Mouse (Mus musculus): Measurements from ENCODE around the gene Kank3. TPM values are rescaled to one million over a fixed set of nuclear protein-coding genes. Genes with fewer than 3 reads are reported as not detected.

Kank3 gene
- polyA plus RNA-seq, 1 experiment from 2014 or later, result 33.5 TPM

- H3K4me1 ChIP-seq (ENCODE audit: control insufficient read depth, insufficient read depth, low read length), result peaks cover 4% of the 10 kb centered on the region; the same call in 1 of the 2 replicates
- H3K27me3 ChIP-seq (ENCODE audit: control insufficient read depth, insufficient read depth, low read length), result no peaks in the 10 kb centered on the region
- H3K4me3 ChIP-seq (ENCODE audit: low read depth, low read length), result no peak overlapping the region
- 81% methylated on average over 8 of the region's 8 CpGs for WGBS
- no peak overlapping the region for H3K4me2 ChIP-seq (replicated peaks; ENCODE audit: low read depth, low read length)
- no peaks in the 10 kb centered on the region for H3K9me3 ChIP-seq (ENCODE audit: control insufficient read depth, low read depth, low read length)
- no peak overlapping the region for H3K27ac ChIP-seq (ENCODE audit: low read length)
- H3K36me3 ChIP-seq (ENCODE audit: control insufficient read depth, insufficient read depth, low read length), result peaks cover 5% of the 10 kb centered on the region
- no peak for ATAC-seq (ENCODE audit: insufficient number of reproducible peaks, insufficient read depth, low FRiP score, low read depth)
- no peak overlapping the region for H3K9ac ChIP-seq (replicated peaks; ENCODE audit: low read depth, low read length)
Measured at GRCm38 (mm10) chr17:33848139-33848538, 37.8 kb downstream of the Kank3 start.

GRCm38 (mm10) chr17:33851331-33851730, 41.0 kb downstream of the Kank3 start:
- H3K36me3 ChIP-seq (ENCODE audit: control insufficient read depth, insufficient read depth, low read length), result peaks cover 5% of the 10 kb centered on the region; the same call in 1 of the 2 replicates
- no peaks in the 10 kb centered on the region for H3K4me1 ChIP-seq (ENCODE audit: control insufficient read depth, insufficient read depth, low read length)
- no peaks in the 10 kb centered on the region for H3K27me3 ChIP-seq (ENCODE audit: control insufficient read depth, insufficient read depth, low read length)
- no peak overlapping the region for H3K9ac ChIP-seq (replicated peaks; ENCODE audit: low read depth, low read length)
- H3K9me3 ChIP-seq (ENCODE audit: control insufficient read depth, low read depth, low read length), result no peaks in the 10 kb centered on the region
- no peak overlapping the region for H3K4me3 ChIP-seq (ENCODE audit: low read depth, low read length)
- no peak overlapping the region for H3K4me2 ChIP-seq (replicated peaks; ENCODE audit: low read depth, low read length)
- H3K27ac ChIP-seq (ENCODE audit: low read length), result no peak overlapping the region
- no peak for ATAC-seq (ENCODE audit: insufficient number of reproducible peaks, insufficient read depth, low FRiP score, low read depth)
- 51% methylated on average over 1 of the region's 1 CpGs for WGBS

GRCm38 (mm10) chr17:33857816-33858215, 47.5 kb downstream of the Kank3 start:
- 83% methylated on average over 4 of the region's 4 CpGs for WGBS

GRCm38 (mm10) chr17:33865330-33866030, 55.2 kb downstream of the Kank3 start:
- Histone ChIP-seq H3K4me3 (ENCODE audit: low read depth, low read length) (no peak overlapping the region), H3K4me1 (ENCODE audit: control insufficient read depth, insufficient read depth, low read length) (no peaks in the 10 kb centered on the region), H3K4me2 (replicated peaks; ENCODE audit: low read depth, low read length) (no peak overlapping the region), H3K9me3 (ENCODE audit: control insufficient read depth, low read depth, low read length) (no peaks in the 10 kb centered on the region), H3K36me3 (ENCODE audit: control insufficient read depth, insufficient read depth, low read length) (no peaks in the 10 kb centered on the region), H3K27me3 (ENCODE audit: control insufficient read depth, insufficient read depth, low read length) (no peaks in the 10 kb centered on the region), H3K9ac (replicated peaks; ENCODE audit: low read depth, low read length) (no peak overlapping the region), H3K27ac (ENCODE audit: low read length) (no peak overlapping the region)
- ATAC-seq (ENCODE audit: insufficient number of reproducible peaks, insufficient read depth, low FRiP score, low read depth), result no peak
- whole genome bisulfite sequencing, result 35% methylated on average over 9 of the region's 9 CpGs

More at GRCm38 (mm10) chr17:33857816-33858215, 47.5 kb downstream of the Kank3 start:
- Histone ChIP-seq H3K27me3 (ENCODE audit: control insufficient read depth, insufficient read depth, low read length) (no peaks in the 10 kb centered on the region), H3K36me3 (ENCODE audit: control insufficient read depth, insufficient read depth, low read length) (no peaks in the 10 kb centered on the region), H3K9ac (replicated peaks; ENCODE audit: low read depth, low read length) (no peak overlapping the region), H3K4me1 (ENCODE audit: control insufficient read depth, insufficient read depth, low read length) (no peaks in the 10 kb centered on the region), H3K27ac (ENCODE audit: low read length) (no peak overlapping the region), H3K4me3 (ENCODE audit: low read depth, low read length) (no peak overlapping the region), H3K9me3 (ENCODE audit: control insufficient read depth, low read depth, low read length) (no peaks in the 10 kb centered on the region), H3K4me2 (replicated peaks; ENCODE audit: low read depth, low read length) (no peak overlapping the region)
- no peak for ATAC-seq (ENCODE audit: insufficient number of reproducible peaks, insufficient read depth, low FRiP score, low read depth)

Other genes with a start within 250 kb of the Kank3 start
- gene Zfp414, start 181.4 kb upstream of the Kank3 start, polyA plus RNA-seq (2014; fragmentation: Nextera tagmentation; extraction: Ambion mirVana), result 85.5 and 98.8 TPM in 2 replicates
- 0.59 and 0.62 TPM in 2 replicates for gene Pram1, start 172.5 kb upstream of the Kank3 start, polyA plus RNA-seq (2014; fragmentation: Nextera tagmentation; extraction: Ambion mirVana)
- gene Hnrnpm, start 123.7 kb upstream of the Kank3 start, polyA plus RNA-seq (2014; fragmentation: Nextera tagmentation; extraction: Ambion mirVana), result 313 and 333 TPM in 2 replicates
- gene March2, start 91.8 kb upstream of the Kank3 start, polyA plus RNA-seq (2014; fragmentation: Nextera tagmentation; extraction: Ambion mirVana), result 42.8 and 49.3 TPM in 2 replicates
- gene Rab11b, start 50.0 kb upstream of the Kank3 start, polyA plus RNA-seq (2014; fragmentation: Nextera tagmentation; extraction: Ambion mirVana), result 255 and 296 TPM in 2 replicates
- gene Angptl4, start 28.7 kb upstream of the Kank3 start, polyA plus RNA-seq (2014; fragmentation: Nextera tagmentation; extraction: Ambion mirVana), result 22.5 and 25.1 TPM in 2 replicates
- gene Rps28, start 14.0 kb downstream of the Kank3 start, polyA plus RNA-seq (2014; fragmentation: Nextera tagmentation; extraction: Ambion mirVana), result 1,306 and 1,470 TPM in 2 replicates
- gene Ndufa7, start 14.1 kb downstream of the Kank3 start, polyA plus RNA-seq (2014; fragmentation: Nextera tagmentation; extraction: Ambion mirVana), result 471 and 592 TPM in 2 replicates
- 75.6 and 79.6 TPM in 2 replicates for gene Cd320, start 32.6 kb downstream of the Kank3 start, polyA plus RNA-seq (2014; fragmentation: Nextera tagmentation; extraction: Ambion mirVana)
- not detected in 2 replicates for gene Gm7029, start 63.3 kb downstream of the Kank3 start, polyA plus RNA-seq (2014; fragmentation: Nextera tagmentation; extraction: Ambion mirVana)
- gene Kifc1, start 80.1 kb downstream of the Kank3 start, polyA plus RNA-seq (2014; fragmentation: Nextera tagmentation; extraction: Ambion mirVana), result 6.8 TPM in 2 replicates
- 0.54 and 1.00 TPM in 2 replicates for gene Platr17, start 94.6 kb downstream of the Kank3 start, polyA plus RNA-seq (2014; fragmentation: Nextera tagmentation; extraction: Ambion mirVana)
- 39.2 and 44.6 TPM in 2 replicates for gene Daxx, start 98.9 kb downstream of the Kank3 start, polyA plus RNA-seq (2014; fragmentation: Nextera tagmentation; extraction: Ambion mirVana)
- 45.3 and 47.9 TPM in 2 replicates for gene Tapbp, start 105.4 kb downstream of the Kank3 start, polyA plus RNA-seq (2014; fragmentation: Nextera tagmentation; extraction: Ambion mirVana)
- 9.4 and 10.4 TPM in 2 replicates for gene Zbtb22, start 105.4 kb downstream of the Kank3 start, polyA plus RNA-seq (2014; fragmentation: Nextera tagmentation; extraction: Ambion mirVana)
- 38.4 and 39.8 TPM in 2 replicates for gene Rgl2, start 119.0 kb downstream of the Kank3 start, polyA plus RNA-seq (2014; fragmentation: Nextera tagmentation; extraction: Ambion mirVana)
- 141 and 152 TPM in 2 replicates for gene Pfdn6, start 129.8 kb downstream of the Kank3 start, polyA plus RNA-seq (2014; fragmentation: Nextera tagmentation; extraction: Ambion mirVana)
- 19.0 and 23.0 TPM in 2 replicates for gene Wdr46, start 130.1 kb downstream of the Kank3 start, polyA plus RNA-seq (2014; fragmentation: Nextera tagmentation; extraction: Ambion mirVana)
- gene B3galt4, start 141.0 kb downstream of the Kank3 start, polyA plus RNA-seq (2014; fragmentation: Nextera tagmentation; extraction: Ambion mirVana), result 2.8 and 2.9 TPM in 2 replicates
- gene Vps52, start 145.3 kb downstream of the Kank3 start, polyA plus RNA-seq (2014; fragmentation: Nextera tagmentation; extraction: Ambion mirVana), result 31.5 and 34.8 TPM in 2 replicates
- gene Rps18, start 145.5 kb downstream of the Kank3 start, polyA plus RNA-seq (2014; fragmentation: Nextera tagmentation; extraction: Ambion mirVana), result 2,047 and 2,164 TPM in 2 replicates
- 38.3 and 38.8 TPM in 2 replicates for gene H2-K1, start 189.8 kb downstream of the Kank3 start, polyA plus RNA-seq (2014; fragmentation: Nextera tagmentation; extraction: Ambion mirVana)
- gene Ring1, start 214.2 kb downstream of the Kank3 start, polyA plus RNA-seq (2014; fragmentation: Nextera tagmentation; extraction: Ambion mirVana), result 7.5 and 8.6 TPM in 2 replicates
- 41.7 and 44.9 TPM in 2 replicates for gene H2-Ke6, start 217.5 kb downstream of the Kank3 start, polyA plus RNA-seq (2014; fragmentation: Nextera tagmentation; extraction: Ambion mirVana)
- 81.3 and 91.7 TPM in 2 replicates for gene Slc39a7, start 221.2 kb downstream of the Kank3 start, polyA plus RNA-seq (2014; fragmentation: Nextera tagmentation; extraction: Ambion mirVana)
- gene Rxrb, start 221.3 kb downstream of the Kank3 start, polyA plus RNA-seq (2014; fragmentation: Nextera tagmentation; extraction: Ambion mirVana), result 21.7 and 22.4 TPM in 2 replicates
- gene Col11a2, start 228.9 kb downstream of the Kank3 start, polyA plus RNA-seq (2014; fragmentation: Nextera tagmentation; extraction: Ambion mirVana), result 0.32 and 1.2 TPM in 2 replicates